Mouse (Mus musculus) lung, postnatal 0 days (tissue): ENCODE results near the gene Gm5862. TPM values are rescaled to one million over a fixed set of nuclear protein-coding genes. Genes with fewer than 3 reads are reported as not detected.
"Not testable (repeated sequence)": the region's sequence is repeated elsewhere in the genome, so short reads cannot be mapped to it uniquely, and the experiment has no call there.

Source experiments
- ATAC-seq: fragments of 200-750 bp; cut with Nextera tagmentation; 2 replicates; pipeline ENCODE4 v1.8.0; 2017; ENCODE audit warnings: moderate library complexity
- DNase-seq: peaks from one replicate; pipeline ENCODE4 v3.0.0-alpha.2; 2016; ENCODE audit warnings: low spot score
- H3K27ac ChIP-seq: fragments of 300-500 bp; sonication (generic); 2 replicates; pipeline ENCODE4 v1.5.1; 2014; ENCODE audit warnings: antibody characterized with exemption, mild to moderate bottlenecking, low read length, mixed read lengths
- H3K27me3 ChIP-seq: fragments of 300-500 bp; sonication (generic); replicated peaks from 2 replicates; pipeline ENCODE4 v1.6.1; 2014; ENCODE audit warnings: low read length, mixed read lengths; ENCODE audit not compliant: insufficient read depth
- H3K36me3 ChIP-seq: fragments of 300-500 bp; sonication (generic); 2 replicates; pipeline ENCODE4 v1.6.1; 2014; ENCODE audit warnings: low read length, mixed read lengths; ENCODE audit not compliant: insufficient read depth
- H3K4me1 ChIP-seq: fragments of 300-500 bp; sonication (generic); 2 replicates; pipeline ENCODE4 v1.6.1; 2014; ENCODE audit warnings: antibody characterized with exemption, low read depth, low read length, mixed read lengths; ENCODE audit not compliant: insufficient read depth
- H3K4me2 ChIP-seq: fragments of 300-500 bp; sonication (generic); replicated peaks from 2 replicates; pipeline ENCODE4 v1.6.1; 2014; ENCODE audit warnings: low read depth, mild to moderate bottlenecking, low read length, moderate library complexity, mixed read lengths
- H3K4me3 ChIP-seq: fragments of 300-500 bp; sonication (generic); 2 replicates; pipeline ENCODE4 v1.5.1; 2014; ENCODE audit warnings: low read depth, low read length
- H3K9ac ChIP-seq: fragments of 300-500 bp; sonication (generic); replicated peaks from 2 replicates; pipeline ENCODE4 v1.6.1; 2014; ENCODE audit warnings: low read depth, mild to moderate bottlenecking
- H3K9me3 ChIP-seq: fragments of 300-500 bp; sonication (generic); 2 replicates; pipeline ENCODE4 v1.6.1; 2016; ENCODE audit warnings: low read length, mixed read lengths
- CTCF ChIP-seq: IDR thresholded peaks from 2 replicates; pipeline ENCODE4 v1.5.1; 2016; ENCODE audit warnings: antibody characterized with exemption, mild to moderate bottlenecking
- EP300 ChIP-seq: IDR thresholded peaks from 2 replicates; pipeline ENCODE4 v1.6.1; 2016; ENCODE audit warnings: antibody characterized with exemption, mild to moderate bottlenecking, control low read depth
- WGBS: fragments of 180-500 bp; shearing (Covaris S2); extraction: QIAGEN DNeasy Blood & Tissue Kit; methylation state at CpG from one replicate; pipeline ENCODE4 v1.1.7; 2014; 5-methylcytosine and 5-hydroxymethylcytosine counted together
- polyA plus RNA-seq: library from polyadenylated mRNA; unstranded; fragments of >200 nt; fragmentation: Nextera tagmentation; extraction: Ambion mirVana; gene quantifications from 2 replicates; pipeline ENCODE4 v1.2.1, GENCODE M21; 2015

Gm5862 gene
- not detected in 2 replicates for polyA plus RNA-seq

DNA sequence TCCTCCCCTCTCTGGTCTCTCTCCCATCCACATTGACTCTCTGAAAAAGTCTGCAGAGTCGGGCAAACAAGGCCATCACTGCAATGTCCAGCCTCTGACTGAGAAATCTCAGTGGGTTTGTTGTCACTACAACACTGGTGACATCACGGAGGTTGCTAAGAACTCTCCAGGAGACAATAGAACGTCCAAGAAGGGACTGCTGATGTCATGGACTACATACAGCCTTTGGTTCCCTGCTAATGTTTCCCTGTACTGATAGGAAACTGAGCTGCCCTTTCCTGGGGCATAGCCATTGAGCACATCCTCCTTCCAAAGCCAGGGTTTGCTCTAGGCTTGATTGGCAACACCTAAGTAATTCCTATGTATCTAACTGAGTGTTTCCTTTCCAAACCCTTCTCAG is at the start of gene Gm5862:
Gene Gm5862, minus strand, starts transcription at position 101 of the 400 bp plus-strand sequence.
- not testable (repeated sequence) for H3K27me3 ChIP-seq, H3K9ac ChIP-seq, H3K36me3 ChIP-seq, H3K27ac ChIP-seq, H3K4me1 ChIP-seq, H3K4me3 ChIP-seq, DNase-seq, ATAC-seq, H3K4me2 ChIP-seq, H3K9me3 ChIP-seq
- no CpG with 5 or more reads among the region's 3 CpGs for WGBS

DNA sequence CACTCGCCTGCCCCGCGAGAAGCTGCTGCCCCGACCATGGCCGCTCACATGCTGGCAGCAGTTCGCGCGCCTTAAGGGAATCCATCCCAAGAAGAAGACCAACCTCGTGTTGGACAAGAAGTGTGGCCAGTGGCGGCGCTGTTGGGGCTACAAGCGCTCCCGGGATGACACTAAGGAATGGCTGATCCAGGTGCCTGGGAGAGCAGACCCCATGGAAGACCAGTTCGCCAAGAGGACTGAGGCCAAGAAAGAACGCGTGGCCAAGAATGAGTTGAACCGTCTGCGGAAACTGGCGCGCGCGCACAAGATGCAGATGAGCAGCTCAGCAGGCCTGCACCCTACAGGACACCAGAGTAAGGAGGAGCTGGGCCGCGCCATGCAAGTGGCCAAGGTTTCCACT is 48.0 kb upstream of the Gm5862 start:
- DNase-seq (peak; percentile 1), ATAC-seq (no peak)
- no peaks in the 10 kb centered on the region for H3K9me3 ChIP-seq
- WGBS = 87% methylated on average over 24 of the region's 24 CpGs
- H3K4me3 ChIP-seq = no peak overlapping the region
- no peaks in the 10 kb centered on the region for H3K4me1 ChIP-seq
- no peaks in the 10 kb centered on the region for H3K36me3 ChIP-seq
- no peaks in the 10 kb centered on the region for H3K27me3 ChIP-seq
- no peak overlapping the region for H3K9ac ChIP-seq
- no peak overlapping the region for H3K4me2 ChIP-seq
- no peak for TF ChIP-seq CTCF
- TF ChIP-seq EP300 = no peak
- no peak overlapping the region for H3K27ac ChIP-seq

DNA sequence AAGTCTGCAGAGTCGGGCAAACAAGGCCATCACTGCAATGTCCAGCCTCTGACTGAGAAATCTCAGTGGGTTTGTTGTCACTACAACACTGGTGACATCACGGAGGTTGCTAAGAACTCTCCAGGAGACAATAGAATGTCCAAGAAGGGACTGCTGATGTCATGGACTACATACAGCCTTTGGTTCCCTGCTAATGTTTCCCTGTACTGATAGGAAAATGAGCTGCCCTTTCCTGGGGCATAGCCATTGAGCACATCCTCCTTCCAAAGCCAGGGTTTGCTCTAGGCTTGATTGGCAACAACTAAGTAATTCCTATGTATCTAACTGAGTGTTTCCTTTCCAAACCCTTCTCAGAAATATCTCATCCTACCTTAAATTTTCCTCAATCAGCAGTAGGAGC is 35.8 kb upstream of the Gm5862 start, which contains the start of gene Gm7347:
Gene Gm7347, minus strand, starts transcription at position 101 of the 400 bp plus-strand sequence.
- H3K4me1 ChIP-seq, H3K4me2 ChIP-seq, ATAC-seq, DNase-seq, H3K9ac ChIP-seq, H3K36me3 ChIP-seq, H3K4me3 ChIP-seq, H3K9me3 ChIP-seq, H3K27me3 ChIP-seq, H3K27ac ChIP-seq: not testable (repeated sequence)
- whole genome bisulfite sequencing = no CpG with 5 or more reads among the region's 2 CpGs

DNA sequence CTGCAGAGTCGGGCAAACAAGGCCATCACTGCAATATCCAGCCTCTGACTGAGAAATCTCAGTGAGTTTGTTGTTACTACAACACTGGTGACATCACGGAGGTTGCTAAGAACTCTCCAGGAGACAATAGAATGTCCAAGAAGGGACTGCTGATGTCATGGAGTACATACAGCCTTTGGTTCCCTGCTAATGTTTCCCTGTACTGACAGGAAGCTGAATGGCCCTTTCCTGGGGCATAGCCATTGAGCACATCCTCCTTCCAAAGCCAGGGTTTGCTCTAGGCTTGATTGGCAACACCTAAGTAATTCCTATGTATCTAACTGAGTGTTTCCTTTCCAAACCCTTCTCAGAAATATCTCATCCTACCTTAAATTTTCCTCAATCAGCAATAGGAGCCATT is 16.7 kb upstream of the Gm5862 start, which contains the start of gene Speer4a:
Gene Speer4a, minus strand, starts transcription at position 101 of the 400 bp plus-strand sequence.
- not testable (repeated sequence) for H3K27ac ChIP-seq, ATAC-seq, H3K36me3 ChIP-seq, H3K4me2 ChIP-seq, H3K4me3 ChIP-seq, H3K27me3 ChIP-seq, DNase-seq, H3K9ac ChIP-seq, H3K9me3 ChIP-seq, H3K4me1 ChIP-seq
- 61% methylated on average over 2 of the region's 2 CpGs for WGBS

DNA sequence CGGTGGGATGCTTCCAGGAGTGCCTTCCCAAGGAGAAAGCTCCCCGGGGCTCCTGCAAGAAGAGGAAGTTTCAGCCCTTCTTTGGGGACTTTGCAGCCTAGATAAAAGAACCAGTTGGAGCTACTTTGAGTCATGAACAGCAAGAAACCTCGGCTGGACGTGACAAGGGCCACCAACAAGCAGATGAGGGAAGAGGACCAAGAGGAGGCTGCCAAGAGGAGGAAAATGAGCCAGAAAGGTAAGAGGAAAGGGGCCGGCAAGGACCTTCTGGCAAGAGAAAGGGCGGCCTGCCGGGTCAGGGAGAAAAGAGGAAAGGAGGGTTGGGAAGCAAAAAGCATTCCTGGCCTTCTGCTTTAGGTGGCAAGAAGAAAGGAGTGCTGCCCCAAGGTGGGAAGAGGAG is 15.0 kb downstream of the Gm5862 start:
- H3K4me1 ChIP-seq, DNase-seq, H3K4me2 ChIP-seq, H3K4me3 ChIP-seq, H3K9ac ChIP-seq, ATAC-seq, H3K27ac ChIP-seq, H3K9me3 ChIP-seq, H3K36me3 ChIP-seq, H3K27me3 ChIP-seq: not testable (repeated sequence)
- WGBS = 64% methylated on average over 6 of the region's 7 CpGs

DNA sequence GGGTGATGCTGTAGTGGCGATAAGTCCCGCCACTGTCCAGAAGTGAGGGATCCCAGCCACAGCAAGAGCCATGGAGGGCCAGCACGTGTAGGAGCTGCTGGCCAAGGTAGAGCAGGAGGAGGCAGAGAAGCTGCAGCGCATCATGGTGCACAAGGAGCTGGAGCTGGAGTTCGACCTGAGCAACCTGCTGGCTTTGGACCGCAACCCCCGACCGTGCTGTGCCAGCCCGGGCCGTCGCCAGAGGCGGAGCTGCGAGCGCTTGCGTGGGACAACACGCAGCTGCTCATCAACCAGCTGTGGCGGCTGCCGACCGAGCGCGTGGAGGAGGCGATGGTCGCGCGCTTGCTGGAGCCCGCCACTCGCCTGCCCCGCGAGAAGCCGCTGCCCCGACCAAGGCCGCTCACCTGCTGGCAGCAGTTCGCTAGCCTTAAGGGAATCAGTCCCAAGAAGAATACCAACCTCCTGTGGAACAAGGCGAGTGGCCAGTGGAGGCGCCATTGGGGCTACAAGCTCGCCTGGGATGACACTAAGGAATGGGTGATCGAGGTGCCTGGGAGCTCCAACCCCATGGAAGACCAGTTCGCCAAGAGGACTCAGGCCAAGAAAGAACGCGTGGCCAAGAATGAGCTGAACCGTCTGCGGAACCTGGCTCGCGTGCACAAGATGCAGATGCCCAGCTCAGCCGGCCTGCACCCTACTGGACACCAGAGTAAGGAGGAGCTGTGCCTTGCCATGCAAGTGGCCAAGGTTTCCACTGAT is 15.6 kb downstream of the Gm5862 start:
- peak; percentile 32; the same call in 1 of the 2 replicates for ATAC-seq
- H3K36me3 ChIP-seq, H3K4me3 ChIP-seq, H3K9ac ChIP-seq, H3K4me1 ChIP-seq, H3K4me2 ChIP-seq, H3K27ac ChIP-seq, H3K27me3 ChIP-seq, H3K9me3 ChIP-seq: not testable (repeated sequence)
- 15% methylated on average over 39 of the region's 45 CpGs for WGBS
- DNase-seq = peak; percentile 5

DNA sequence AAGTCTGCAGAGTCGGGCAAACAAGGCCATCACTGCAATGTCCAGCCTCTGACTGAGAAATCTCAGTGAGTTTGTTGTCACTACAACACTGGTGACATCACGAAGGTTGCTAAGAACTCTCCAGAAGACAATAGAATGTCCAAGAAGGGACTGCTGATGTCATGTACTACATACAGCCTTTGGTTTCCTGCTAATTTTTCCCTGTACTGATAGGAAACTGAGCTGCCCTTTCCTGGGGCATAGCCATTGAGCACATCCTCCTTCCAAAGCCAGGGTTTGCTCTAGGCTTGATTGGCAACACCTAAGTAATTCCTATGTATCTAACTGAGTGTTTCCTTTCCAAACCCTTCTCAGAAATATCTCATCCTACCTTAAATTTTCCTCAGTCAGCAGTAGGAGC is 18.0 kb downstream of the Gm5862 start, which contains the start of gene Gm1979:
Gene Gm1979, minus strand, starts transcription at position 101 of the 400 bp plus-strand sequence.
- 88% methylated on average over 1 of the region's 2 CpGs for WGBS
- not testable (repeated sequence) for H3K36me3 ChIP-seq, ATAC-seq, H3K4me1 ChIP-seq, H3K9me3 ChIP-seq, H3K4me2 ChIP-seq, DNase-seq, H3K4me3 ChIP-seq, H3K9ac ChIP-seq, H3K27me3 ChIP-seq, H3K27ac ChIP-seq

DNA sequence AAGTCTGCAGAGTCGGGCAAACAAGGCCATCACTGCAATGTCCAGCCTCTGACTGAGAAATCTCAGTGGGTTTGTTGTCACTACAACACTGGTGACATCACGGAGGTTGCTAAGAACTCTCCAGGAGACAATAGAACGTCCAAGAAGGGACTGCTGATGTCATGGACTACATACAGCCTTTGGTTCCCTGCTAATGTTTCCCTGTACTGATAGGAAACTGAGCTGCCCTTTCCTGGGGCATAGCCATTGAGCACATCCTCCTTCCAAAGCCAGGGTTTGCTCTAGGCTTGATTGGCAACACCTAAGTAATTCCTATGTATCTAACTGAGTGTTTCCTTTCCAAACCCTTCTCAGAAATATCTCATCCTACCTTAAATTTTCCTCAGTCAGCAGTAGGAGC is 34.2 kb downstream of the Gm5862 start, which contains the start of gene Gm21698:
Gene Gm21698, minus strand, starts transcription at position 101 of the 400 bp plus-strand sequence.
- not testable (repeated sequence) for H3K4me1 ChIP-seq, H3K27ac ChIP-seq, H3K36me3 ChIP-seq, H3K4me2 ChIP-seq, H3K9me3 ChIP-seq, ATAC-seq, DNase-seq, H3K9ac ChIP-seq, H3K4me3 ChIP-seq, H3K27me3 ChIP-seq
- no CpG with 5 or more reads among the region's 3 CpGs for WGBS

DNA sequence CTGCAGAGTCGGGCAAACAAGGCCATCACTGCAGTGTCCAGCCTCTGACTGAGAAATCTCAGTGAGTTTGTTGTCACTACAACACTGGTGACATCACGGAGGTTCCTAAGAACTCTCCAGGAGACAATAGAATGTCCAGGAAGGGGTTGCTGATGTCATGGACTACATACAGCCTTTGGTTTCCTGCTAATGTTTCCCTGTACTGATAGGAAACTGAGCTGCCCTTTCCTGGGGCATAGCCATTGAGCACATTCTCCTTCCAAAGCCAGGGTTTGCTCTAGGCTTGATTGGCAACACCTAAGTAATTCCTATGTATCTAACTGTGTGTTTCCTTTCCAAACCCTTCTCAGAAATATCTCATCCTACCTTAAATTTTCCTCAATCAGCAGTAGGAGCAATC is 50.2 kb downstream of the Gm5862 start, which contains the start of gene Gm21680:
Gene Gm21680, minus strand, starts transcription at position 101 of the 400 bp plus-strand sequence.
- ATAC-seq, H3K4me1 ChIP-seq, DNase-seq, H3K27me3 ChIP-seq, H3K9ac ChIP-seq, H3K27ac ChIP-seq, H3K9me3 ChIP-seq, H3K4me3 ChIP-seq, H3K4me2 ChIP-seq, H3K36me3 ChIP-seq: not testable (repeated sequence)
- WGBS = no CpG with 5 or more reads among the region's 2 CpGs
